Mouse (Mus musculus): ENCODE measurements at regions not wholly inside any gene's neighbourhood (a gene's known extent, or its start where the extent isn't known, plus 50 kb on each side); places are given as distances from the start of the nearest gene placed in this dataset.

DNA sequence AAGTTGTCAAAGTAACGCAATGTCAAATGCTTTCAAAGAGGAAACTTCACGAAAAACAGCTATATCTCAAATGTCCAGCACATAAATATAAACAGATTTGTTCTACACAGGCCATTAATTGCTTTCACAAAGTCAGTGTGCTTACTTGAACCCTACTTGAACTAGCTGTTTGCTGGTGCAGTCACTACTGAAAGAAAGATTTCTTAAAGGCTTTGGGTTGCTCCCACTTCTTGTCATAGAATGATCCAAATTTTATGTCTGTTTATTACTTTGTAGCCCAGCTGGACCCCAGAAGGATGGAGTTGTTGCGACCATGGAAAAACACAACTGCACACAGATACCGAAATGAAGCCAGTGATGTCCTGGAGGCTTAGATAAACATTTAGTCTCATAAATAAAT lies 491.2 kb upstream of the Tnc start:
- no peak overlapping the region for H3K27ac ChIP-seq
- WGBS: 88% methylated on average over 4 of the region's 4 CpGs
- no peak for ATAC-seq (ENCODE audit: low FRiP score)
- no peak overlapping the region for H3K9ac ChIP-seq
- H3K4me1 ChIP-seq: no peaks in the 10 kb centered on the region
- H3K9me3 ChIP-seq (replicated peaks): no peaks in the 10 kb centered on the region
- H3K4me3 ChIP-seq: no peak overlapping the region
- H3K27me3 ChIP-seq: no peaks in the 10 kb centered on the region
- no peaks in the 10 kb centered on the region for H3K36me3 ChIP-seq
- no peak overlapping the region for H3K4me2 ChIP-seq (replicated peaks)

- Histone ChIP-seq H3K4me1 (no peaks in the 10 kb centered on the region), H3K9ac (no peak overlapping the region), H3K27ac (no peak overlapping the region), H3K27me3 (no peaks in the 10 kb centered on the region), H3K4me3 (no peak overlapping the region), H3K36me3 (no peaks in the 10 kb centered on the region), H3K4me2 (replicated peaks) (no peak overlapping the region), H3K9me3 (replicated peaks) (no peaks in the 10 kb centered on the region)
- no peak for ATAC-seq (ENCODE audit: low FRiP score)
- 86% methylated on average over 4 of the region's 4 CpGs for WGBS
Measured at GRCm38 (mm10) chr4:64544576-64545185, 497.9 kb upstream of the Tnc start.

- no peak overlapping the region for H3K4me2 ChIP-seq (replicated peaks)
- ATAC-seq (ENCODE audit: low FRiP score): no peak
- no peaks in the 10 kb centered on the region for H3K4me1 ChIP-seq
- WGBS: 71% methylated on average over 4 of the region's 4 CpGs
- no peak overlapping the region for H3K9ac ChIP-seq
- H3K36me3 ChIP-seq: no peaks in the 10 kb centered on the region
- H3K27me3 ChIP-seq: no peaks in the 10 kb centered on the region
- no peak overlapping the region for H3K4me3 ChIP-seq
- no peaks in the 10 kb centered on the region for H3K9me3 ChIP-seq (replicated peaks)
- H3K27ac ChIP-seq: no peak overlapping the region
Measured at GRCm38 (mm10) chr4:64546386-64546785, 499.6 kb upstream of the Tnc start.

GRCm38 (mm10) chr4:64562511-64562910 lies 515.7 kb upstream of the Tnc start:
- 93% methylated on average over 1 of the region's 1 CpGs for WGBS

GRCm38 (mm10) chr4:64563996-64564395 lies 517.2 kb upstream of the Tnc start:
- Histone ChIP-seq H3K4me2 (replicated peaks) (no peak overlapping the region), H3K4me1 (no peaks in the 10 kb centered on the region), H3K9me3 (replicated peaks) (no peaks in the 10 kb centered on the region), H3K4me3 (no peak overlapping the region), H3K27ac (no peak overlapping the region), H3K27me3 (no peaks in the 10 kb centered on the region), H3K36me3 (no peaks in the 10 kb centered on the region), H3K9ac (no peak overlapping the region)
- WGBS: 81% methylated on average over 3 of the region's 3 CpGs
- no peak for ATAC-seq (ENCODE audit: low FRiP score)

More at GRCm38 (mm10) chr4:64562511-64562910, 515.7 kb upstream of the Tnc start:
- H3K9ac ChIP-seq: no peak overlapping the region
- H3K4me1 ChIP-seq: no peaks in the 10 kb centered on the region
- H3K27me3 ChIP-seq: no peaks in the 10 kb centered on the region
- no peaks in the 10 kb centered on the region for H3K9me3 ChIP-seq (replicated peaks)
- no peak overlapping the region for H3K4me2 ChIP-seq (replicated peaks)
- no peak overlapping the region for H3K27ac ChIP-seq
- ATAC-seq (ENCODE audit: low FRiP score): no peak
- H3K36me3 ChIP-seq: no peaks in the 10 kb centered on the region
- no peak overlapping the region for H3K4me3 ChIP-seq

- H3K9me3 ChIP-seq (replicated peaks): no peaks in the 10 kb centered on the region
- H3K9ac ChIP-seq: no peak overlapping the region
- no peaks in the 10 kb centered on the region for H3K27me3 ChIP-seq
- H3K4me3 ChIP-seq: no peak overlapping the region
- H3K27ac ChIP-seq: no peak overlapping the region
- no peak overlapping the region for H3K4me2 ChIP-seq (replicated peaks)
- 8% methylated on average over 1 of the region's 1 CpGs for WGBS
- no peaks in the 10 kb centered on the region for H3K4me1 ChIP-seq
- no peak for ATAC-seq (ENCODE audit: low FRiP score)
- no peaks in the 10 kb centered on the region for H3K36me3 ChIP-seq
Measured at GRCm38 (mm10) chr4:64570666-64571065, 523.9 kb upstream of the Tnc start.

GRCm38 (mm10) chr4:64575901-64576300 lies 529.1 kb upstream of the Tnc start:
- Histone ChIP-seq H3K4me3 (no peak overlapping the region), H3K27me3 (no peaks in the 10 kb centered on the region), H3K9ac (no peak overlapping the region), H3K27ac (no peak overlapping the region), H3K36me3 (no peaks in the 10 kb centered on the region), H3K9me3 (replicated peaks) (no peaks in the 10 kb centered on the region), H3K4me1 (no peaks in the 10 kb centered on the region), H3K4me2 (replicated peaks) (no peak overlapping the region)
- 53% methylated on average over 1 of the region's 1 CpGs for WGBS
- ATAC-seq (ENCODE audit: low FRiP score): no peak

GRCm38 (mm10) chr4:64595014-64595599 lies 528.9 kb upstream of the Pappa start:
- H3K4me1 ChIP-seq: no peaks in the 10 kb centered on the region
- no peaks in the 10 kb centered on the region for H3K9me3 ChIP-seq (replicated peaks)
- H3K4me3 ChIP-seq: no peak overlapping the region
- H3K27me3 ChIP-seq: no peaks in the 10 kb centered on the region
- no peak overlapping the region for H3K4me2 ChIP-seq (replicated peaks)
- ATAC-seq (ENCODE audit: low FRiP score): no peak
- WGBS: 75% methylated on average over 8 of the region's 8 CpGs
- no peaks in the 10 kb centered on the region for H3K36me3 ChIP-seq
- H3K9ac ChIP-seq: no peak overlapping the region
- H3K27ac ChIP-seq: no peak overlapping the region

DNA sequence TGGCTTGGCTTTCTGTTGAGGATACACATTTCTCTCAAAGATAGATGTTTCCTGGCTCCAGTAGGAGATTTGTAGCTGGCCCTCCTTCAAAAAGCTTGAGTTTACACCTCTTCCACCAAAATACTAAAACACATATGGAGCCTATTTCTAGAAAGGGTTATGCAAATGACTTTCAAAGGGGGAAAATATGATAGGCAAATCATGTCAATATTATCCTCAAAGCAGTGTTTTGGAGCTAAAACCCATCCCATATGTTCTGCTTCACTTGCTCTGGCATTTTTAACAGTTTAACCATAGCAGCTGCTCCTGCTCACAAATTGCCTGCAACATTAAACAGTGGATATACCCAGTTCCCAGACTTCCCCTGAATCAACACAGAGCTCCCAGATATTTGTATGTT lies 525.5 kb upstream of the Pappa start:
- H3K9ac ChIP-seq: no peak overlapping the region
- H3K36me3 ChIP-seq: no peaks in the 10 kb centered on the region
- no peak overlapping the region for H3K27ac ChIP-seq
- no peak overlapping the region for H3K4me3 ChIP-seq
- no peaks in the 10 kb centered on the region for H3K9me3 ChIP-seq (replicated peaks)
- no peaks in the 10 kb centered on the region for H3K27me3 ChIP-seq
- no peak for ATAC-seq (ENCODE audit: low FRiP score)
- no peak overlapping the region for H3K4me2 ChIP-seq (replicated peaks)
- H3K4me1 ChIP-seq: no peaks in the 10 kb centered on the region

GRCm38 (mm10) chr4:64599222-64599621 lies 524.8 kb upstream of the Pappa start:
- 94% methylated on average over 4 of the region's 4 CpGs for WGBS
- no peaks in the 10 kb centered on the region for H3K27me3 ChIP-seq
- no peaks in the 10 kb centered on the region for H3K4me1 ChIP-seq
- ATAC-seq (ENCODE audit: low FRiP score): no peak
- H3K9ac ChIP-seq: no peak overlapping the region
- H3K27ac ChIP-seq: no peak overlapping the region
- H3K9me3 ChIP-seq (replicated peaks): no peaks in the 10 kb centered on the region
- H3K4me3 ChIP-seq: no peak overlapping the region
- no peak overlapping the region for H3K4me2 ChIP-seq (replicated peaks)
- no peaks in the 10 kb centered on the region for H3K36me3 ChIP-seq

DNA sequence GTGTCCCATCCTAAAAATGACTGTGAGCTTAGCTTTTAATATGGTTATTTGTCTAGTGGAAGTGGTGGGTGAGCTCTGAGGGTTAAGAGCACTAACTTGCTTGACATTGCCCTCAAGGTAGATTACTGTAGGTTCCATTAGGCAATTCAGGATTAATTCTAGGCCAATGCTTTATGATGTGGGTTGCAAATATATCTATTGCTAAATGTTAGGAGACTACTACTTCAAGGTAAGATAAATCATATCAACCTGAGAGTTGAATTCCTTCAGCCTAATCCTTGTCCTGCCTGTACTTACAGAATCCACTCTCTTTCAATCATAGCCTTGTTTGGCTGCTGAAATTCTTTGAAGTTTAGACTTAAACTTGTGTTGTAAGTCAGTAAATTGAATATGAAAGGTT lies 501.2 kb upstream of the Pappa start:
- ATAC-seq (ENCODE audit: low FRiP score): no peak
- Histone ChIP-seq H3K9me3 (replicated peaks) (no peaks in the 10 kb centered on the region), H3K9ac (no peak overlapping the region), H3K27ac (no peak overlapping the region), H3K27me3 (no peaks in the 10 kb centered on the region), H3K4me2 (replicated peaks) (no peak overlapping the region), H3K36me3 (no peaks in the 10 kb centered on the region), H3K4me3 (no peak overlapping the region), H3K4me1 (no peaks in the 10 kb centered on the region)

DNA sequence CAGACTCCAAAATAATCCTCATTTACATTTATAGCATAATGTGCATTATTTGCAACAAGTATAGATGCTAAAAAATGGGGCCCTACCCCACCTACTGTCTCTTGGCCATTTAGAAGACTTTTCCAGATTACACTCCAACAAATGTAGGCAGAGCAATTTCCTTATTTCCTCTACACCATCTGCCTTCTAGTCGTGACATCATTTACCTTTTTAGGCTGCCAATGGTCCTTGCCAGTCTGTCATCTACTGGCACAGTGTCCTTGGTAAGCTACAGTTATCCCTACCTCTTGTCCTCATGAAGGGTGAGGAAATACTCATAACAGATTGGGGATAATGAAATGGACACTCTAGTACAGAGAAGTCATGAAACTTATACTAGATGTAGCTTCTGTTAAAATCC lies 491.8 kb upstream of the Pappa start:
- WGBS: 66% methylated on average over 1 of the region's 1 CpGs
- no peaks in the 10 kb centered on the region for H3K4me1 ChIP-seq

DNA sequence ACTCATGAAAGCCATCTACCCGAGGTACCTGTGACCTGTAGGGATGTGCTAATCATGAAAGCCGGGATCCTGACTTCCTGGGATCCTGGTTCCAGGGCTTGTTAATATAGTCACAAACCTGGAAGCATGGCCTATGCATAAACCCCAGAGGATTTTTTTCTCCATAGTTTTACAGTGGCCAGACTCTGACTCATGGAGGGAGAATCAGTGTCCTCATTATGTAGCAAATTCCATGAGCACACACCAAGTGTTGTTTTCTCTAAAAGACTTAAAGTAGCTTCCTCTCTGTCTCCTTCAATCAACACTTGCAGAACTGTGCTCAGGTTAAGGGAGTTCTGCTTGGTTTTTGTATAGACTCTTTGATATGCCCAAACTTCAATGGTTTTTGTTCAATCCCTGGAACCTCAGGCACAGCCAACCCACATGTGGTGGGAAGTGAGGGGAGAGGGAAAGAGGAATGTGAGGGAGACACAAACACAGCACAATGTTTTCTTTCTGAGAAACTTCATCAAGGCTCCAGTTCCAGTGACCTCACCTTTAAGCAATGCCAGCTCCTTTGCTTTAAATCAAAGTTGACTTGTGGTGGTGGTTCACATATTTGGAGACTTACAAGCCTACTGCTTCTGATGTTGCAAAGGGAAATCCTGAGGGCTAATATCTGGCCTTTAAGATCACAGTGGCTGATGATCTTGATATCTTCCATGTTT lies 488.6 kb upstream of the Pappa start:
- Histone ChIP-seq H3K9ac (no peak overlapping the region), H3K9me3 (replicated peaks) (no peaks in the 10 kb centered on the region), H3K4me3 (no peak overlapping the region), H3K4me2 (replicated peaks) (no peak overlapping the region), H3K27me3 (no peaks in the 10 kb centered on the region), H3K27ac (no peak overlapping the region), H3K4me1 (no peaks in the 10 kb centered on the region), H3K36me3 (no peaks in the 10 kb centered on the region)
- ATAC-seq (ENCODE audit: low FRiP score): no peak
- 80% methylated on average over 2 of the region's 2 CpGs for WGBS

More for the DNA sequence above, 491.8 kb upstream of the Pappa start:
- Histone ChIP-seq H3K4me3 (no peak overlapping the region), H3K9me3 (replicated peaks) (no peaks in the 10 kb centered on the region), H3K27ac (no peak overlapping the region), H3K4me2 (replicated peaks) (no peak overlapping the region), H3K9ac (no peak overlapping the region), H3K36me3 (no peaks in the 10 kb centered on the region), H3K27me3 (no peaks in the 10 kb centered on the region)
- ATAC-seq (ENCODE audit: low FRiP score): no peak

All from hindbrain, embryonic 12.5 days (tissue).